Mouse (Mus musculus): ENCODE measurements around the gene Cutc.

Cutc gene

GRCm38 (mm10) chr19:43752489-43753225 is at the start of gene Cutc, which contains the start of gene Cox15:
TSS of gene Cutc (plus strand) at chr19:43752996.
TSS of gene Cox15 (minus strand) at chr19:43753000.
- DNase-seq (ENCODE audit: low spot score in 2 of 2) = peak; percentile 94 to 98

GRCm38 (mm10) chr19:43704211-43704610 is 48.6 kb upstream of the Cutc start:
- no peak for DNase-seq (ENCODE audit: low spot score in 2 of 2)

GRCm38 (mm10) chr19:43704787-43705497 is 47.9 kb upstream of the Cutc start:
- DNase-seq (ENCODE audit: low spot score in 2 of 2) = no peak

- no peak for DNase-seq (ENCODE audit: low spot score in 2 of 2)
These were observed 44.6 kb upstream of the Cutc start for GRCm38 (mm10) chr19:43708206-43708605.

- DNase-seq (ENCODE audit: low spot score in 2 of 2) = no peak
These were observed 43.5 kb upstream of the Cutc start for GRCm38 (mm10) chr19:43709317-43709716.

GRCm38 (mm10) chr19:43711159-43711916 is 41.5 kb upstream of the Cutc start:
- peak; percentile 34 to 40 for DNase-seq (ENCODE audit: low spot score in 2 of 2)

- no peak for DNase-seq (ENCODE audit: low spot score in 2 of 2)
These were observed 40.8 kb upstream of the Cutc start for GRCm38 (mm10) chr19:43711971-43712370.

- DNase-seq (ENCODE audit: low spot score in 2 of 2) = no peak
These were observed 32.7 kb upstream of the Cutc start for GRCm38 (mm10) chr19:43720061-43720460.

- no peak for DNase-seq (ENCODE audit: low spot score in 2 of 2)
These were observed 29.9 kb upstream of the Cutc start for GRCm38 (mm10) chr19:43722891-43723290.

GRCm38 (mm10) chr19:43723501-43723900 is 29.3 kb upstream of the Cutc start:
- DNase-seq (ENCODE audit: low spot score in 2 of 2) = no peak

GRCm38 (mm10) chr19:43724194-43724593 is 28.6 kb upstream of the Cutc start:
- no peak for DNase-seq (ENCODE audit: low spot score in 2 of 2)

GRCm38 (mm10) chr19:43724821-43725220 is 28.0 kb upstream of the Cutc start:
- DNase-seq (ENCODE audit: low spot score in 2 of 2) = no peak

GRCm38 (mm10) chr19:43726510-43727146 is 26.2 kb upstream of the Cutc start:
- DNase-seq (ENCODE audit: low spot score in 2 of 2) = peak in 1 of 2 experiments; percentile 39

- no peak for DNase-seq (ENCODE audit: low spot score in 2 of 2)
These were observed 23.3 kb upstream of the Cutc start for GRCm38 (mm10) chr19:43729296-43730036.

- no peak for DNase-seq (ENCODE audit: low spot score in 2 of 2)
These were observed 22.8 kb upstream of the Cutc start for GRCm38 (mm10) chr19:43730037-43730428.

GRCm38 (mm10) chr19:43731157-43731556 is 21.6 kb upstream of the Cutc start:
- no peak for DNase-seq (ENCODE audit: low spot score in 2 of 2)

GRCm38 (mm10) chr19:43738409-43738808 is 14.4 kb upstream of the Cutc start:
- DNase-seq (ENCODE audit: low spot score in 2 of 2) = no peak

GRCm38 (mm10) chr19:43743401-43743800 is 9.4 kb upstream of the Cutc start:
- DNase-seq (ENCODE audit: low spot score in 2 of 2) = no peak

- no peak for DNase-seq (ENCODE audit: low spot score in 2 of 2)
These were observed 7.1 kb upstream of the Cutc start for GRCm38 (mm10) chr19:43745740-43746139.

GRCm38 (mm10) chr19:43747877-43748276 is 4.9 kb upstream of the Cutc start:
- DNase-seq (ENCODE audit: low spot score in 2 of 2) = no peak

GRCm38 (mm10) chr19:43750008-43750407 is 2.8 kb upstream of the Cutc start:
- no peak for DNase-seq (ENCODE audit: low spot score in 2 of 2)

Data from spleen, postnatal 10 days (tissue).